Mouse (Mus musculus) A20 (cell line): ENCODE data around the gene Pcsk1n.

Experiments used
- DNase-seq: peaks from one replicate; pipeline ENCODE4 v3.0.0-alpha.2; 2011; ENCODE audit warnings: low read depth, low spot score

Gene Pcsk1n

GRCm38 (mm10) chrX:7947108-7947899 lies 27.7 kb downstream of the Pcsk1n start, which contains the start of gene Hdac6:
TSS of gene Hdac6 (minus strand) at chrX:7947889.
- peak; percentile 35 for DNase-seq

- peak; percentile 94 for DNase-seq
Measured at GRCm38 (mm10) chrX:7947900-7948492, 28.4 kb downstream of the Pcsk1n start.

- DNase-seq: no peak
Measured at GRCm38 (mm10) chrX:7950091-7950490, 30.5 kb downstream of the Pcsk1n start.

DNA sequence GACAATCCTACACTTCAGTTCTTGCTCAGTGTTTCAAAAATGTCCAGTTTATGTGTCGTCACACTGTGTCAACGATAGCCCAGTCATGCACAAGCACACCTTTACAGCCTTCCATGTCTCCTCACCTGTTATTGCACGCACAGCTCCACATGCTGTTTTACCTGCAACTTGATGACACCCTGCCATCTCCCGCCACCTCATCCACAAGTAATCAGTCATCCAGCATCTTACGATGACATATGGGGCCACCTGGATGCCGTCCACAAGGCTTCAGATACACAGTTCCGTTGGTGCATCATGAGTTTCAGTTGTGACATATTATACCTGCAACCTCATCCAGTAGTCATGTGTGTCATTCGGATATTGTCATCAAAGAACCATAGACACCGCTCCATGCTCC lies 39.2 kb downstream of the Pcsk1n start:
- DNase-seq: no peak

- DNase-seq: peak; percentile 2
Measured at GRCm38 (mm10) chrX:7963829-7964626, 44.4 kb downstream of the Pcsk1n start.

DNA sequence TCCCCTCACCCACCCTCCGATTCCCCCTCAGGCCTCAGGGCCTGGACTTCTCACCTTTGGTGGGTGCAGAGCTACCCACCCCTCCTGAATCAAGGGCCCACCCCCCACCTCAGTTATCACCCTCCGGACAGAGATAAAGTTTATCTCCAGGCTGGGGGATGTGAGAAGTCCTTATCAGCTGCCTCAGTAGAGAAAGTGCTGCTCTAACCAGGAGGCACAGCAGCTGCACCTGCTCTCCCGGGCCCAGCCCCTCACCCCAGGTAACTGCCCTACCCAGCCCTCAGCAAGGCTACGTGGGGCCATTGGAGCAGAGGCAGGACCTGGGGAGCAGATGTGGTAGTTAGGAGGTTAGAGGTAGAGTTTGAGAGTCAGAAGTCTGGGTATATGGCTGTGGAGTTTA lies 46.5 kb downstream of the Pcsk1n start:
- no peak for DNase-seq

DNA sequence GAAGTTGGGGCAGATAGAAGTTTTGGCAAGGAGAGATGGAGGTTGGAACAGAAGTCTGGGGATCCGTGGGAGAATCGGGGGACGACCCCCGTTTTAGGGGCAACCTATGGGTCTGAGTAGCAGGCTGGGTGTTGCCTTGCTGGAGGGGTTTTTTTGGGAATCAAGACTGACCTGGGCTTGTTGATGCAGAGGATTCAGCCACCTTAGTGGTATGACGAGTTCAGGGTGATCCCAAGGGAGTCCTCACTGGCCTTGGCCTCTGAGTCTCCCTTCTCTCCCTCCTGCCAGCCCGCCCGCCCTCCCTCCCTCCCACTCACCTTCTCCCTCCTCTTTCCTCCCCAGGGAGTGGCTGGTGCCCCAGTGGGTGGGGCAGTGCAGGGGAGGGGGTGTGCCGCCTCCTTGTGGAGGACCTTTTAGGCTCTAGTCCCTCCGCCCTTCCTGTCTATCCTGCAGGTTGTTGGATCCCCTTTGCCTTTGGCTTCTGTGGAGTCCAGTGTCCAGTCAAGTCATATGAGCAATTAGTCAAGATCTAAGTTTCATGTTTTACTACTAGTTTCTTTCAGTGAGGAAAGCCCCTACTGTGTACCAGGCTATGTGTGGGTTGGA lies 48.1 kb downstream of the Pcsk1n start:
- DNase-seq: no peak

GRCm38 (mm10) chrX:7968226-7968625 lies 48.6 kb downstream of the Pcsk1n start:
- DNase-seq: no peak

GRCm38 (mm10) chrX:7968899-7969298 lies 49.3 kb downstream of the Pcsk1n start:
- DNase-seq: no peak

DNA sequence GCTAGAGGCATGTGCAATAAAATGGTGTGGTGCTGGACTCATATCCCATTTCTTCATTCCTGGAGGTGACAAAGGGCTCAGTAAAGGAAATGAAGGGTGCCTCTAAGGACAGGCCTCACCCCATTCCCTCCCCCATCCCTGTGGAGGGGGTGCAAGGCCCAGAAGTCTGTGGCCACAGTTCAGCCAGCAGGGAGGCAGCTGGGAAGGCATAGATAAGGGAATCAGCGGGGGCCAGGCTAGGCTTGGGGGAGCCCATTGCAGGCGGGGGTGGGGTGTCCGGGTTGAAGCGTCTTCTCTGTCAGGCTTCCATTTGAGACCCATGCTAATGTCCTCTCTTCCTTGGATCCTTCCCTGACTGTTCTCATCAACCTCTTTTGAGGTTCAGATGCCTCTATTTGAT lies 51.7 kb downstream of the Pcsk1n start:
- no peak for DNase-seq
